Mouse (Mus musculus): ENCODE data around the gene Dennd1a. TPM values are rescaled to one million over a fixed set of nuclear protein-coding genes. Genes with fewer than 3 reads are reported as not detected.

Gene Dennd1a
- total and polyA plus RNA-seq, 2 experiments: 13.0 to 14.5 TPM

- Histone ChIP-seq H3K9ac (ENCODE audit: low read depth, low read length) (no peak overlapping the region), H3K27ac (replicated peaks; ENCODE audit: insufficient read depth, low read depth, low read length) (no peak overlapping the region), H3K36me3 (ENCODE audit: control insufficient read depth, insufficient read depth, low read length) (peaks cover 5% of the 10 kb centered on the region; the same call in 1 of the 2 replicates), H3K4me3 (ENCODE audit: insufficient read depth, low read depth, low read length) (no peak overlapping the region), H3K4me1 (ENCODE audit: control insufficient read depth, insufficient read depth, low read length) (no peaks in the 10 kb centered on the region), H3K27me3 (ENCODE audit: control insufficient read depth, insufficient read depth, low read length) (no peaks in the 10 kb centered on the region), H3K79me2 (ENCODE audit: control insufficient read depth, insufficient read depth, low read length) (no peaks in the 10 kb centered on the region)
- WGBS: 100% methylated on average over 1 of the region's 1 CpGs
- DNase-seq (ENCODE audit: extremely low read depth, low read depth, low spot score): no peak
- TF ChIP-seq CTCF (IDR thresholded peaks at IDR 0.05; ENCODE audit: low read depth, low read length): no peak
- TF ChIP-seq POLR2A (IDR thresholded peaks at IDR 0.05; ENCODE audit: extremely low read depth, insufficient read depth, low read length): no peak
Measured at GRCm38 (mm10) chr2:37932240-37932639, 354.9 kb downstream of the Dennd1a start.

DNA sequence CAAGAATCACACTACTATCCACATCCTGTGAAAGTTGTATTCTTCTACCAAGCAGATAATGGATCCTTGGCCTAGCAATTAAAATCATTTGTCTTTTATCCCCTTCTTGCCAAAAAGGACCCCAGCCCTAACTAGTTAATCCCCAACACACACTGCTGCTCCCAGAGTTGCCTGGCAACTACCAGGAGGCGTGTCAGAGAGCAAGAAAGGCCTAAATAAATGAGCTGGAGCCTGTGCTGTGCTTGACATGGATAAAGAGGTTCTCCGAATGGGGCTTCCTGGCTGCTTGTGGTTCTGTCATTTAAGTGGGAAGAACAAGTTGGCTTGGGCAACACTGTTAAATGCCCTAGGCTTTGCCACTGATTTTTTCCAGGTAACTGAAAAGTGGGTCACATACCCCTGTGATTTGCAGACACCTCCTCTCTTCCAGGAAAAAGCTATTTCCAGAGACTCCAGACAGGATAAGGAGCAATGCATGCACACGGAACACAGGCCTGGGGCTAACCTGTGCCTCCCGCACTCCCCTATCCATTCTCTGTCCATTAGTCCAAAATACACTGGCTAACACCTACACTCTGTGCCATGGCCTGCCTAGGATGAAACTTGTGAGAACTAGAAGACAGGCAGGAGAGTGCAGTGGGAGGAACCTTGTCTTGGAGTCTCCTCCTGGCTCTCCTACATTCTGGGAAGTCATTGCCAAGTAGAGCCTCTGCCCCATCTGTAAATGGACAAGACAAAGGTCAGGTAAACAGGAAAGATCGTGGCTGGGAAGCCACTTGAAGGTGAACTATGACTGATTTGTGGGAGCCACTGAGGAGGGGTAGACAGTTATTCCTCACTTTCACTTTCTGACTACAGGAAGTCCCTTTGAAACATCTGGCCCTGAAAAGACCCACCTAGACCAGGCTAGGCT is 355.9 kb downstream of the Dennd1a start:
- Histone ChIP-seq H3K27me3 (ENCODE audit: control insufficient read depth, insufficient read depth, low read length) (no peaks in the 10 kb centered on the region), H3K9ac (ENCODE audit: low read depth, low read length) (no peak overlapping the region), H3K4me1 (ENCODE audit: control insufficient read depth, insufficient read depth, low read length) (no peaks in the 10 kb centered on the region), H3K4me3 (ENCODE audit: insufficient read depth, low read depth, low read length) (no peak overlapping the region), H3K79me2 (ENCODE audit: control insufficient read depth, insufficient read depth, low read length) (no peaks in the 10 kb centered on the region), H3K36me3 (ENCODE audit: control insufficient read depth, insufficient read depth, low read length) (peaks cover 5% of the 10 kb centered on the region; the same call in 1 of the 2 replicates), H3K27ac (replicated peaks; ENCODE audit: insufficient read depth, low read depth, low read length) (no peak overlapping the region)
- TF ChIP-seq POLR2A (IDR thresholded peaks at IDR 0.05; ENCODE audit: extremely low read depth, insufficient read depth, low read length) (no peak), CTCF (IDR thresholded peaks at IDR 0.05; ENCODE audit: low read depth, low read length) (no peak)
- peak; percentile 15 for DNase-seq (ENCODE audit: extremely low read depth, low read depth, low spot score)
- WGBS: 77% methylated on average over 5 of the region's 5 CpGs

GRCm38 (mm10) chr2:37926133-37926503 is 361.1 kb downstream of the Dennd1a start:
- Histone ChIP-seq H3K4me3 (ENCODE audit: insufficient read depth, low read depth, low read length) (no peak overlapping the region), H3K9ac (ENCODE audit: low read depth, low read length) (no peak overlapping the region), H3K4me1 (ENCODE audit: control insufficient read depth, insufficient read depth, low read length) (no peaks in the 10 kb centered on the region), H3K36me3 (ENCODE audit: control insufficient read depth, insufficient read depth, low read length) (no peaks in the 10 kb centered on the region; the same call in 1 of the 2 replicates), H3K27me3 (ENCODE audit: control insufficient read depth, insufficient read depth, low read length) (no peaks in the 10 kb centered on the region), H3K27ac (replicated peaks; ENCODE audit: insufficient read depth, low read depth, low read length) (no peak overlapping the region), H3K79me2 (ENCODE audit: control insufficient read depth, insufficient read depth, low read length) (no peaks in the 10 kb centered on the region)
- 82% methylated on average over 5 of the region's 5 CpGs for WGBS
- no peak for DNase-seq (ENCODE audit: extremely low read depth, low read depth, low spot score)
- TF ChIP-seq CTCF (IDR thresholded peaks at IDR 0.05; ENCODE audit: low read depth, low read length): no peak
- no peak for TF ChIP-seq POLR2A (IDR thresholded peaks at IDR 0.05; ENCODE audit: extremely low read depth, insufficient read depth, low read length)

DNA sequence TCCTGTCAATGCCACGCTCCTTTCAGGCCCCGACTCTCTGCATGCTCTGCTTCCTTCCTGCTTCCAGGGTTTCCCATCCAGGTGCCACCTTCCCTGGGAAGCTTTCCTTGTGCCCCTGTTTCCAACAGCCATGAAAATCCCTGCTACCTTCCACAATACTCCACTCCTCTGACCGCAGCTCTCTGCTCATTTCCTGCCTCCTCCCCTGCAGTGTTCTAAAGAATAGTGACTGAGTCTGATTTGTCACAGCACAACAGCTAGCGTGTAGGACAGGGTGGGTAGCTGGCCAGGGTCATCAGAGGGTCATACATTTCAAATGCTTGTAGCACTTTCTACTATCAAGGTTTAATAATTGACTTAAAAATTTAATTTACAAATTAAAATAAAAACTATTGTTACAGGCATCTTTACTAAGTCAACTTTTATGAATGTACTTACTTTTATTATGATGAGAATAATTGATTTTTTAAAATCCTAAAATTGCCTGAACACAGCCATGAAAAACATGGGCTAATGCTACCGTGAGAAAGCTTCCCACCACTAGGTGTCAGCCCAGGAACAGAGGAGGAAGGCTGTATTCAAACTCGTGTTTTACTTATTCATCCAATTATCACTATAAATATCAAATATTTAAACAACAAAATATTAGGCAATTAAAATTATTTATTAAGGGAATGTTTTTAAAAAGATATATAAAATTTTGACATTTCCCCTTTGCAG is 361.6 kb downstream of the Dennd1a start:
- H3K79me2 ChIP-seq (ENCODE audit: control insufficient read depth, insufficient read depth, low read length): no peaks in the 10 kb centered on the region
- H3K4me1 ChIP-seq (ENCODE audit: control insufficient read depth, insufficient read depth, low read length): no peaks in the 10 kb centered on the region
- no peaks in the 10 kb centered on the region for H3K27me3 ChIP-seq (ENCODE audit: control insufficient read depth, insufficient read depth, low read length)
- H3K4me3 ChIP-seq (ENCODE audit: insufficient read depth, low read depth, low read length): no peak overlapping the region
- 64% methylated on average over 6 of the region's 6 CpGs for WGBS
- no peak overlapping the region for H3K9ac ChIP-seq (ENCODE audit: low read depth, low read length)
- TF ChIP-seq POLR2A (IDR thresholded peaks at IDR 0.05; ENCODE audit: extremely low read depth, insufficient read depth, low read length) (no peak), CTCF (IDR thresholded peaks at IDR 0.05; ENCODE audit: low read depth, low read length) (peak; percentile 48)
- H3K27ac ChIP-seq (replicated peaks; ENCODE audit: insufficient read depth, low read depth, low read length): no peak overlapping the region
- DNase-seq (ENCODE audit: extremely low read depth, low read depth, low spot score): no peak
- H3K36me3 ChIP-seq (ENCODE audit: control insufficient read depth, insufficient read depth, low read length): no peaks in the 10 kb centered on the region; the same call in 1 of the 2 replicates

DNA sequence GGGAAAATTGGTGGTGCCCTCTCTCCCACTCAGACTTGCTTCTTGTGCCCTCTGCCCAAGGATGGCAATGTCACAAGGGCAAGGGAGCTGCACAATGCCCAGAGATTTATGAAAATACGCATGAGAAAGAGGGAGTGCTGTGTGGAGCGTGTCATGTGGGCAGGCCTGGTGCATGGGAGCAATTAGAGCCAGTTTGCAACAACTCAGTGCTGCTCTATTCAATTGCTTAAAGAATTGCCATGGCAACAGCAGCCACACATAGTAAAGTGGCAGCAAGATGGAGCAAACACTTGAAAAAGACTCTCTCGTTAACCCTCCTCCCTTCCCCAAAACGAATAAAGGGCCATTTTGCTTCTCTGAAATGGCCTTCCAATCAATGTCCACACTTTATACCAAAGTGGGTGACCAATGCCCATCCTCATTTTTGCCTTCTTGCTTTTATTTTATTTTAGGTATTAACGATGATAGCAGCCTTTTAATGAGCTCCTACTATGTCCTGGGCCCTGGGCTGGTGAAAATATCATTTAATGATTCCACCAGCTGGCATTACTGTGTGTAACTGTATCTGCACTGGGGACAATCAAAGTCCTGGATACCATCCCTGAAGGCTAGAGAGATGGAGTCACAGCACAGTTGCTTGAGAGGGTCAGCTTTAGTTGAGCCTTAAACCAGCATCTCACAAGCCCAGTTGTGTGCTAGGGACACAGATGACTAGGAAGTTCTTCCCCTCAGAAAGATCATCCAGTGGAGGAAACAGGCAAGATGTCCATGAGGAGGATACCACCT is 378.3 kb downstream of the Dennd1a start:
- Histone ChIP-seq H3K4me3 (ENCODE audit: insufficient read depth, low read depth, low read length) (no peak overlapping the region), H3K79me2 (ENCODE audit: control insufficient read depth, insufficient read depth, low read length) (no peaks in the 10 kb centered on the region), H3K9ac (ENCODE audit: low read depth, low read length) (no peak overlapping the region), H3K36me3 (ENCODE audit: control insufficient read depth, insufficient read depth, low read length) (no peaks in the 10 kb centered on the region), H3K27me3 (ENCODE audit: control insufficient read depth, insufficient read depth, low read length) (no peaks in the 10 kb centered on the region), H3K27ac (replicated peaks; ENCODE audit: insufficient read depth, low read depth, low read length) (no peak overlapping the region), H3K4me1 (ENCODE audit: control insufficient read depth, insufficient read depth, low read length) (no peaks in the 10 kb centered on the region)
- no peak for TF ChIP-seq POLR2A (IDR thresholded peaks at IDR 0.05; ENCODE audit: extremely low read depth, insufficient read depth, low read length)
- TF ChIP-seq CTCF (IDR thresholded peaks at IDR 0.05; ENCODE audit: low read depth, low read length): no peak
- 95% methylated on average over 5 of the region's 5 CpGs for WGBS
- DNase-seq (ENCODE audit: extremely low read depth, low read depth, low spot score): no peak

All from liver, adult 2 months (tissue).